Mouse (Mus musculus) activated CD4-positive, CD25-positive, alpha-beta regulatory T cell, adult 4 months (primary cell): ENCODE measurements at regions not wholly inside any gene's neighbourhood (a gene's known extent, or its start where the extent isn't known, plus 50 kb on each side); places are given as distances from the start of the nearest gene placed in this dataset.
A peak's percentile ranks its signal among the peaks of the same experiment; 100 is the strongest.

Experiments used
- ATAC-seq: one replicate; pipeline ENCODE4 v1.8.0; 2017

GRCm38 (mm10) chr17:83138493-83139417 lies 76.3 kb upstream of the Pkdcc start:
- ATAC-seq = no peak

GRCm38 (mm10) chr17:83148371-83148929 lies 66.6 kb upstream of the Pkdcc start:
- no peak for ATAC-seq

- ATAC-seq = no peak
Observed at GRCm38 (mm10) chr17:83149336-83149735, 65.8 kb upstream of the Pkdcc start.

GRCm38 (mm10) chr17:83155106-83155505 lies 60.0 kb upstream of the Pkdcc start:
- no peak for ATAC-seq

GRCm38 (mm10) chr17:83156682-83157081 lies 58.4 kb upstream of the Pkdcc start:
- ATAC-seq = no peak

- peak; percentile 87 for ATAC-seq
Observed at GRCm38 (mm10) chr17:83158053-83158452, 57.0 kb upstream of the Pkdcc start.

GRCm38 (mm10) chr17:83158652-83159051 lies 56.4 kb upstream of the Pkdcc start:
- peak; percentile 38 for ATAC-seq

- ATAC-seq = no peak
Observed at GRCm38 (mm10) chr17:83159634-83160033, 55.5 kb upstream of the Pkdcc start.

GRCm38 (mm10) chr17:83160296-83160695 lies 54.8 kb upstream of the Pkdcc start:
- no peak for ATAC-seq

GRCm38 (mm10) chr17:83161731-83162130 lies 53.4 kb upstream of the Pkdcc start:
- no peak for ATAC-seq

- ATAC-seq = no peak
Observed at GRCm38 (mm10) chr17:83163952-83164560, 51.0 kb upstream of the Pkdcc start.

- ATAC-seq = no peak
Observed at GRCm38 (mm10) chr17:83164728-83165127, 50.4 kb upstream of the Pkdcc start.

- ATAC-seq = no peak
Observed at GRCm38 (mm10) chr17:83165140-83165539, 50.0 kb upstream of the Pkdcc start.
